Mouse (Mus musculus) heart, embryonic 12.5 days (tissue): ENCODE results near the gene Lrrtm3. TPM values are rescaled to one million over a fixed set of nuclear protein-coding genes. Genes with fewer than 3 reads are reported as not detected.

Experiments used
- ATAC-seq: fragments of 200-750 bp; cut with Nextera tagmentation; 2 replicates; pipeline ENCODE4 v1.8.0; 2017; ENCODE audit warnings: moderate TSS enrichment, moderate library complexity; ENCODE audit not compliant: insufficient number of reproducible peaks, low FRiP score
- H3K27ac ChIP-seq: fragments of 300-500 bp; sonication (generic); 2 replicates; pipeline ENCODE4 v1.5.1; 2016; ENCODE audit warnings: mild to moderate bottlenecking, moderate library complexity; ENCODE audit not compliant: poor library complexity, severe bottlenecking
- H3K27me3 ChIP-seq: fragments of 300-500 bp; sonication (generic); replicated peaks from 2 replicates; pipeline ENCODE4 v1.6.1; 2016; ENCODE audit warnings: mild to moderate bottlenecking, moderate library complexity
- H3K36me3 ChIP-seq: fragments of 300-500 bp; sonication (generic); 2 replicates; pipeline ENCODE4 v1.6.1; 2016; ENCODE audit warnings: mild to moderate bottlenecking, moderate library complexity
- H3K4me1 ChIP-seq: fragments of 300-500 bp; sonication (generic); replicated peaks from 2 replicates; pipeline ENCODE4 v1.6.1; 2016; ENCODE audit warnings: mild to moderate bottlenecking
- H3K4me2 ChIP-seq: fragments of 300-500 bp; sonication (generic); 2 replicates; pipeline ENCODE4 v1.6.1; 2016; ENCODE audit warnings: mild to moderate bottlenecking, moderate library complexity
- H3K4me3 ChIP-seq: fragments of 300-500 bp; sonication (generic); 2 replicates; pipeline ENCODE4 v1.5.1; 2016; ENCODE audit warnings: mild to moderate bottlenecking
- H3K9ac ChIP-seq: fragments of 300-500 bp; sonication (generic); 2 replicates; pipeline ENCODE4 v1.6.1; 2016; ENCODE audit warnings: mild to moderate bottlenecking, moderate library complexity
- H3K9me3 ChIP-seq: fragments of 300-500 bp; sonication (generic); replicated peaks from 2 replicates; pipeline ENCODE4 v1.6.1; 2016; ENCODE audit warnings: mild to moderate bottlenecking, moderate library complexity
- WGBS: fragments of 180-500 bp; shearing (Covaris S2); methylation state at CpG from one replicate; pipeline ENCODE4 v1.1.7; 2016; 5-methylcytosine and 5-hydroxymethylcytosine counted together
- polyA plus RNA-seq: library from polyadenylated mRNA; unstranded; fragments of >200 nt; fragmentation: Nextera tagmentation; extraction: Ambion mirVana; gene quantifications from 2 replicates; pipeline ENCODE4 v1.2.1, GENCODE M21; 2016

Gene Lrrtm3
- polyA plus RNA-seq, 1 experiment from 2014 or later: 0.74 TPM

- WGBS: 29% methylated on average over 11 of the region's 11 CpGs
- Histone ChIP-seq H3K27me3 (no peaks in the 10 kb centered on the region), H3K9ac (no peak overlapping the region), H3K4me3 (no peak overlapping the region), H3K4me2 (peak overlapping the region; percentile 52), H3K4me1 (peaks cover 13% of the 10 kb centered on the region), H3K27ac (no peak overlapping the region), H3K36me3 (no peaks in the 10 kb centered on the region), H3K9me3 (no peaks in the 10 kb centered on the region)
- ATAC-seq: no peak
Measured at GRCm38 (mm10) chr10:63978101-63978500, 112.0 kb downstream of the Lrrtm3 start.

DNA sequence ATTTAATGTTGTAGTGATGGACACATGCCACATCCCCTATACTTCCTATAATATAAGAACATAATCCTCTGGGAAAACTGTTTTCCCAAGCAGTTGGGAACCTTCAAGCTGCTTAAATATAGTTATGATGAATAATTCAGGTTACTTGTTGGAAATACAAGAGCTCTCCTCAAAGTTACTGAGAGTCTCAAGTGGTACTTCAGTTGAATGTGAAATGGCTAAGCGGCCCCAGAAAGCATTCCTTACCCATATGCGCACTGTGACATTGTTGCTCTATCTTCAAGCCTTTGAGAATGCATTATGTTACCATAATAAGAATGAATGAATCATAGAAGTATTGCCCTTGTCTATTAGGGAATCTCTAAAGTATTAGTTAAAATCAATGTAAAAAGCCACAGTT is 117.8 kb downstream of the Lrrtm3 start:
- no peak overlapping the region for H3K4me2 ChIP-seq
- H3K9me3 ChIP-seq: no peaks in the 10 kb centered on the region
- H3K9ac ChIP-seq: no peak overlapping the region
- H3K27ac ChIP-seq: no peak overlapping the region
- no peaks in the 10 kb centered on the region for H3K36me3 ChIP-seq
- no peaks in the 10 kb centered on the region for H3K4me1 ChIP-seq
- ATAC-seq: no peak
- H3K27me3 ChIP-seq: no peaks in the 10 kb centered on the region
- WGBS: 71% methylated on average over 2 of the region's 2 CpGs
- H3K4me3 ChIP-seq: no peak overlapping the region

- Histone ChIP-seq H3K27ac (peak overlapping the region; percentile 48), H3K9me3 (no peaks in the 10 kb centered on the region), H3K4me2 (peak overlapping the region; percentile 11), H3K27me3 (no peaks in the 10 kb centered on the region), H3K4me1 (peaks cover 26% of the 10 kb centered on the region), H3K36me3 (no peaks in the 10 kb centered on the region), H3K4me3 (no peak overlapping the region), H3K9ac (no peak overlapping the region; the same call in 1 of the 2 replicates)
- 5% methylated on average over 6 of the region's 7 CpGs for WGBS
- ATAC-seq: no peak
Measured at GRCm38 (mm10) chr10:63954308-63954930, 135.7 kb downstream of the Lrrtm3 start.

DNA sequence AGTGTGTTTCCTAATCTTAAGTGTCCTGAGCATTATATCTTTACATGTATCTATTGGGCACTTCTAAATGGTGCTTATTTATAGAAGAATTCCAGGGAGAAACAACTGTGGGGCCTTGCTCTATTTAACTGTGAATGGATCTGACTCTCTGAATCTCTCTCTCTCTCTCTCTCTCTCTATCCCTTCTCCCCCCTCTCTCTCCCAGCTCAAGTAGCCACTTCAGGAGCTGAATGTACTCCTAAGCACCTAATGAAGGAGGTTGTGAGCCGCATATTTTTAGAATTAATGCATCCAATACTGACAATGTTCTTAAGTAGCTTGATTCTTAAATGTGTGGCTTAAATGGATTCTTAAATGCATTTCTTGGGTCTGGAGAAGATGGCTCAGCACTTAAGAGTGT is 138.6 kb downstream of the Lrrtm3 start:
- 34% methylated on average over 1 of the region's 1 CpGs for WGBS
- ATAC-seq: no peak

GRCm38 (mm10) chr10:63950867-63951266 is 139.2 kb downstream of the Lrrtm3 start:
- Histone ChIP-seq H3K9ac (no peak overlapping the region), H3K4me3 (no peak overlapping the region), H3K4me2 (peak overlapping the region; percentile 7; the same call in 1 of the 2 replicates), H3K36me3 (no peaks in the 10 kb centered on the region), H3K27me3 (no peaks in the 10 kb centered on the region), H3K9me3 (no peaks in the 10 kb centered on the region), H3K27ac (peak overlapping the region; percentile 38; the same call in 1 of the 2 replicates), H3K4me1 (peaks cover 26% of the 10 kb centered on the region)
- no peak; the same call in 1 of the 2 replicates for ATAC-seq
- 40% methylated on average over 8 of the region's 8 CpGs for WGBS

More for the DNA sequence above, 138.6 kb downstream of the Lrrtm3 start:
- Histone ChIP-seq H3K4me3 (no peak overlapping the region), H3K27me3 (no peaks in the 10 kb centered on the region), H3K9me3 (no peaks in the 10 kb centered on the region), H3K36me3 (no peaks in the 10 kb centered on the region), H3K4me1 (peaks cover 26% of the 10 kb centered on the region), H3K4me2 (no peak overlapping the region), H3K9ac (no peak overlapping the region), H3K27ac (no peak overlapping the region)

- Histone ChIP-seq H3K9ac (no peak overlapping the region), H3K36me3 (no peaks in the 10 kb centered on the region), H3K4me2 (no peak overlapping the region), H3K9me3 (no peaks in the 10 kb centered on the region), H3K4me1 (peaks cover 14% of the 10 kb centered on the region), H3K27ac (no peak overlapping the region), H3K27me3 (no peaks in the 10 kb centered on the region), H3K4me3 (no peak overlapping the region)
- 73% methylated on average over 4 of the region's 4 CpGs for WGBS
- no peak for ATAC-seq
Measured at GRCm38 (mm10) chr10:63947266-63947665, 142.8 kb downstream of the Lrrtm3 start.

GRCm38 (mm10) chr10:63945534-63945933 is 144.5 kb downstream of the Lrrtm3 start:
- Histone ChIP-seq H3K9ac (no peak overlapping the region), H3K27ac (no peak overlapping the region), H3K9me3 (no peaks in the 10 kb centered on the region), H3K4me2 (no peak overlapping the region), H3K4me1 (no peaks in the 10 kb centered on the region), H3K4me3 (no peak overlapping the region), H3K27me3 (no peaks in the 10 kb centered on the region), H3K36me3 (no peaks in the 10 kb centered on the region)
- no peak for ATAC-seq
- WGBS: 85% methylated on average over 3 of the region's 3 CpGs

GRCm38 (mm10) chr10:63933946-63934345 is 156.1 kb downstream of the Lrrtm3 start:
- Histone ChIP-seq H3K27ac (no peak overlapping the region), H3K27me3 (no peaks in the 10 kb centered on the region), H3K9me3 (no peaks in the 10 kb centered on the region), H3K9ac (no peak overlapping the region), H3K4me3 (no peak overlapping the region), H3K36me3 (no peaks in the 10 kb centered on the region), H3K4me2 (no peak overlapping the region), H3K4me1 (no peaks in the 10 kb centered on the region)
- no peak for ATAC-seq
- 47% methylated on average over 5 of the region's 5 CpGs for WGBS

GRCm38 (mm10) chr10:63927334-63927733 is 162.7 kb downstream of the Lrrtm3 start, which contains the start of gene Gm10118:
Gene Gm10118 (minus strand): TSS chr10:63927434.
- Histone ChIP-seq H3K9me3 (no peaks in the 10 kb centered on the region), H3K9ac (no peak within 1 kb of the TSS), H3K4me2 (no peak within 1 kb of the TSS), H3K27me3 (no peaks in the 10 kb centered on the region), H3K36me3 (no peaks in the 10 kb centered on the region), H3K4me1 (no peaks in the 10 kb centered on the region), H3K4me3 (no peak within 1 kb of the TSS), H3K27ac (no peak within 1 kb of the TSS)
- no peak for ATAC-seq

DNA sequence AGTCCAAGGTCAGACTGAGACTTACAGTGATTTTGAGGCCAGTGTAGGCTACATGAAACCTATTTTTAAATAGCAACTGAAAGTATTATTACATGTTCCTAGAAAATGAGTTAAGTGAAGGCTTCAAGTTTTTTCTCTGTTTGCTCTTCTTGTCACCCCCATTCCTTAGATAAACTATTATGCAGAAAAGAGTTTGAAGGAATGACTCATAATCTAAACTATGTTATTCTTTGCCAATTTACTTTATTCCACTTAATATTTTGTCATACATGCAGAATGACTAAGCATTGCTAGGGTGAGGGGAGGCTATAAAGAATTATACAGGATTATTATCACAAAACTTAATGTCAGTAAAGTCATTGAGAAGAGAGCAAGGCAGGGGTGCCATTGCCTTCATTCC is 181.2 kb downstream of the Lrrtm3 start:
- Histone ChIP-seq H3K4me3 (no peak overlapping the region), H3K27ac (no peak overlapping the region), H3K9me3 (no peaks in the 10 kb centered on the region), H3K9ac (no peak overlapping the region), H3K27me3 (no peaks in the 10 kb centered on the region), H3K36me3 (no peaks in the 10 kb centered on the region), H3K4me1 (no peaks in the 10 kb centered on the region), H3K4me2 (no peak overlapping the region)
- ATAC-seq: no peak

GRCm38 (mm10) chr10:63899891-63900290 is 190.2 kb downstream of the Lrrtm3 start:
- no peaks in the 10 kb centered on the region for H3K27me3 ChIP-seq
- H3K9ac ChIP-seq: no peak overlapping the region
- no peaks in the 10 kb centered on the region for H3K9me3 ChIP-seq
- H3K4me2 ChIP-seq: no peak overlapping the region
- H3K27ac ChIP-seq: no peak overlapping the region
- no peak for ATAC-seq
- H3K4me1 ChIP-seq: peaks cover 5% of the 10 kb centered on the region; the same call in 1 of the 2 replicates
- no peak overlapping the region for H3K4me3 ChIP-seq
- H3K36me3 ChIP-seq: no peaks in the 10 kb centered on the region

- H3K4me3 ChIP-seq: no peak overlapping the region
- no peak overlapping the region for H3K27ac ChIP-seq
- H3K9ac ChIP-seq: no peak overlapping the region
- no peaks in the 10 kb centered on the region for H3K36me3 ChIP-seq
- H3K27me3 ChIP-seq: no peaks in the 10 kb centered on the region
- peaks cover 5% of the 10 kb centered on the region; the same call in 1 of the 2 replicates for H3K4me1 ChIP-seq
- no peak for ATAC-seq
- H3K9me3 ChIP-seq: no peaks in the 10 kb centered on the region
- 87% methylated on average over 5 of the region's 5 CpGs for WGBS
- no peak overlapping the region for H3K4me2 ChIP-seq
Measured at GRCm38 (mm10) chr10:63894612-63895011, 195.5 kb downstream of the Lrrtm3 start.
